Mouse (Mus musculus) fibroblast of lung, adult 2 months (primary cell): ENCODE measurements at regions not wholly inside any gene's neighbourhood (a gene's known extent, or its start where the extent isn't known, plus 50 kb on each side); places are given as distances from the start of the nearest gene placed in this dataset.
"Not testable (repeated sequence)": the region's sequence is repeated elsewhere in the genome, so short reads cannot be mapped to it uniquely, and the experiment has no call there.

ENCODE experiments used
- DNase-seq: peaks from one replicate; pipeline ENCODE4 v3.0.0-alpha.2; 2011; ENCODE audit warnings: low read depth

DNA sequence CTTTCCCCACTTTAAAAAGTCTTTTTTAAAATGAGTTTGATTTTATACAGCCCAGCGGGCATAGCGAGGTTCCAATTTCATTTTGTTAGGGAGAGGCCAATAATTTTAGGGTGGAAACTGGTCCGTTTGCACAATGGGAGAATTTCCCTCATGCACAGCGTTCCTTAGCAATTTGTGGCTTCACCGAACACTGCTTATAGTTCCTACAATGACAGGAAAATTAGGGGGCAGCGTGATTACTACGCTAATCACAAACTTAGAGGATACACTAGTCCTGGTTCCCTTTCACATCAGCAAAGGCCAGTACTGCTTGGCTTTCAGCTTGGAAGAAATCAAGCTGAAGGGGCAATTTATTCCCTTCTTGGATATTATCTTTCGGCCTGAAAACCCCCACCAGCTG is 745.1 kb upstream of the Gm19410 start:
- no peak for DNase-seq

DNA sequence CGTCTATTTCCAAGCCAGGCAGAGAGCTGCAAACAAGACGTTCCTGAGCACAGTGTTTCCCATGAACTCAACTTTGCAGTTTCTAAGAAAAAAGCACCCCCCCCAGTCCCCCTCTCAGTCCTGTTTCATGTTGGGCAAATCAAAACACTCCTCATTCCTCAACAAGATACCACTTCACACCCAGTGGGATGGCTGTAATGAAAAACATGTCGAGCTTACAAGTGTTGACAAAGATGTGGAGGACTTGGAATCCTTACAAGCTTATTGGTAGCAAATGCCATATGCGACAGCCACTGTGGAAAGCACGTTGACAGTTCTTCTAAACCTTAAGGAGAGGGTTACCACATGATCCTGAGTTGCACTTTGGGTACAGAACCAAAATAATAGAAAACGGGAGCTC is 742.9 kb upstream of the Gm19410 start:
- DNase-seq: no peak

DNA sequence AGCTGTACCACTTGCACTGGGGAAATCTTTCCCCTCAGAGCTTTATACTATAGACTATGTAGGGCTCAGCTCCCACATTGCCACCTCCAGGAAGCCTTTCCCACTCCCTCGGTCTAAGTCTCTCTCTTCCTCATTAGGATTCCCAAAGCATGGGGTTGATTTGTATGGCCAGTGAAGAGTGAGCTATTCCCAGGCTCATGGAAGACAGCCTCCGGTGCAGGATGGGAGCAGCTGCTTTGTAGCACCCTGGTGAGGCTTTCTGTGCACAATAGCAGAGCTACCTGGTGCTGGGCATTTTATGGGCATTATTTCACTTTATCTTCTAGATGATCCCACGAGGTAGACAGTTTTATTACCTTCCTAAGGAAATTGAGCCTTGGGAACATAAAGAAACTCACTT is 717.8 kb upstream of the Gm19410 start:
- no peak for DNase-seq

DNA sequence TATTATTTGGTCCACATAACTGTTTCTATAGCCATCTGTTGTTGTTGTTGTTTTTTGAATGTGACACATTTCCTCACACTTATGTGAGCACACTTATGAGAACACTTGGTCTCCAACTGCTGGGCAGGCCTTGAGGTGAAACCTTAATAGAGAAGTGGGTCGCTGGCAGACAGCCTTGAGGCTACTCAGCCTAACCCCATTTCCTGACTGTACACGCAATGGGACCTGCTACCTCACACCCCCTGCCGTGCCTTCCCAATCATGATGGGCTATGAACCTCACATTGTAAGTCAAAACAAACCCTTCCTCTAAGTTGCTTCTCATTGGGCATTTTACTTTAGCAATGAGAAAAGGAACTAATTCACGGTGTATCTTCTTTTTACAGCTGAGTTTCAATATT is 712.1 kb upstream of the Gm19410 start:
- no peak for DNase-seq

DNA sequence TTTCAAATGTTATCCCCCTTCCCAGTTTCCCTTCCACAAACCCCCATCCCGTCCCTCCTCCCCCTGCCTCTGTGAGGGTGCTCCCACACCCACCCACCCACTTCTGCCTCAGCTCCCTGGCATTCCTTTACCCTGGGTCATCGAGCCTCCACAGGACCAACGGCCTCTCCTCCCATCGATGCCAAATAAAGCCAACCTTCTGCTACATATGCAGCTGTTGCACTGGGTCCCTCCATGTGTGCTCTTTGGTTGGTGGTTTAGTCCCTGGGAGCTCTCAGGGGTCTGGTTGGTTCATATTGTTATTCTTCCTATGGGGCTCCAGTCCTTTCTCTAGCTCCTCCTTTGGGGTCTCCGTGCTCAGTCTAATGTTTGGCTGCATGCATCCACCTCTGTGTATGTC is 704.5 kb upstream of the Gm19410 start:
- DNase-seq: no peak

DNA sequence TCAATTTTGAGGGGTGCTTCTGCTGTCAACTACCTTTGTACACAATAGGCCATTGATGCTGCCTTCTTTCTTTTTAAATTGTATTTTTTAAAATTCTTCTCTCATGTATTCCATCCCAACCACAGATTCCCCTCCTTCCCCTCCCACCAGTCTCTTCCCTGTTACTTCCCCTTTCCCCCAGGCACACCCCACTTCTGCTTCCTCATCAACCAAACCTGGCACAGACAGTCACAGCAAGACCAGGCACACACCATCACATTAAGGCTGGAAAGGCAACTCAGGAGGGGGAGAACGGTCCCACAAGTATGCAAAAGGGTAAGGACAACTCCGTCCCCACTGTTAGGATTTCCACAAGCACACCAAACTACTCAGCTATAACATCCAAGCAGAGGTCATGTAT is 697.4 kb upstream of the Gm19410 start:
- no peak for DNase-seq

DNA sequence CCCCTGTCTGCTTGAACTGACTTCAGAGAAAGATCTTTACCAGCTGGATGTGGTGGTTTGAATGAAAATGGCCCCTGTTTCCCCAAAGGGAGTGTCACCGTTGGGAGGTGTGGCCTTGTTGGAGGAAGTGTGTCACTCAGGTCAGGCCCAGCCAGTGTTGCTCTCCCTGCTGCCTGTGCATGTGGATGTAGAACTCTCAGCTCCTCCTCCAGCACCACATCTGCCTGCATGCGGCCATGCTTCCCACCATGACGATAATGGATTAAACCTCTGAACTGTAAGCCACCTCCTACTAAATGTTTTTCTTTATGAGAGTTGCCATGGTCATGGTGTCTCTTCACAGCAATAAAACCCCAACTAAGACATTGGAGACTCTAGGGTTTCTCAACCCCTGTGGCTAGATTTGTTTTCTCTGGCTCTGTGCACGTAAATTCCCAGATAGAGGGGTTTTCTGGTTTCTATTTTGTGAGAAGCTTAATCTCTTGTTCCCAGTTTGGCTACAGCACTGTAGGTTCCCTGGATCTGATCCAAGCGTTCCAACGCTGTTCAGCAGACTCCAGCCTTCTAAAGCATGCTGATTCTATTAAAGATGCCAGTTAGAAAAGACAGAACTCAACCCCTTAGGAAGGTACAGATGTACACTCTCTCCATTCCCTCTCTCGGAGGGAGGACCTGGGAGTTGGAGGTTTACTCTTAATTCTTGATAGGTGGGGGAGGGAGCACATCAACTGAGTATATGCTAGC is 695.2 kb upstream of the Gm19410 start:
- peak; percentile 0 for DNase-seq

DNA sequence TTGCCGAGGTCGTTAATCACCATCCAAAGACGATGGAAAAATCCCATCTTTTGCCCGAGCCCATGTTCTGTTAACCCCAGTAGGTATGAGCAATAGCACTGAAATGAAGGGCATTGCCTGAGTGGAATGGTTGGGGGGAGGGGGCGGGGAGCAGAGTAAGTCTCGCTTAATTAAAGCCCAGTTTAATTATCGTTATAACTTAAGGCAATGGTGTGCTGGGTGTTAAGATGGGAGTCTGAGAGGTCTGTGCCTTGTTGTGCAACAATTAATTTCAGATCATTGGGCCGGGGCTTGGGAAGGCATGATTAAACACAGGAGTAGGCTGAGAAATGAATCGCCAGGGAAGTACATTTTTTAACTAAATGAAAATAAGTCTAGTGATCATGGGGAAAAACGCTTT is 689.6 kb upstream of the Gm19410 start:
- no peak for DNase-seq

DNA sequence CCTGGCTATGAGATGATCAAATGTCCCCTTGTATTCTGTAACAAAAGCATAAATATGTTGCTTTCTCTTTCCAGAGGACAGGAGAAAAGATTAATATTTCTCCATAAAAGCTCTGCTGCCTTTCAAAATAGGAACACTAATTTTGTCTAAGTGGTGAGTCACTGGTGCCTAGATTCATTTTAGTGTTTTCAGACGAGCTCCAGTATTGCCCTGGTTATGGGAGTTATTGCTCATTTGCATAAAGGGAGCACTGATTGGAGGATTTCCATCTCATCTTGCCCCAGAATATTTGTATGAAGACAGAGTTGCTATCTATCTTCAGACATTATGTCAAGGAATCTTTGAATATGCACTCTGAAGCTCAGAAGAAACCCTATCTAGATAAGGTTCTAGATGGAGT is 682.4 kb upstream of the Gm19410 start:
- DNase-seq: no peak

DNA sequence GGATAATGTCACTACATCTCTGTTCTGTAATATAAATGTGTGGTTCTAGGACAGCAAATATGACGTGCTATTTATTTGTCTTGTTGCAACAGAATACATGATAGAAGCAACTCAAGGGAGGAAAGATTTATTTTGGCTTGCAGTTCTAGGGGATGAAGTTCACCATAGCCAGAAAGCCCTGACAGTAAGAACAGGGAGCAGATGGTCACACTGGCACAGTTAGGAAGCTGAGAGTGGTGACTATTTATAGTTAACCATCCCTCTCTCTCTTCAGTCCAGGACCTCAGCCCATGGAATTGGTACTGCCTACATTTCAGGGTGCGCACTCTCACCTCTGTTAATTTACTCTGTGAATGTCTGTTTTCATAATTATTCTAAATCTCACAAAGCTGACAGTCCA is 678.5 kb upstream of the Gm19410 start:
- DNase-seq: no peak

DNA sequence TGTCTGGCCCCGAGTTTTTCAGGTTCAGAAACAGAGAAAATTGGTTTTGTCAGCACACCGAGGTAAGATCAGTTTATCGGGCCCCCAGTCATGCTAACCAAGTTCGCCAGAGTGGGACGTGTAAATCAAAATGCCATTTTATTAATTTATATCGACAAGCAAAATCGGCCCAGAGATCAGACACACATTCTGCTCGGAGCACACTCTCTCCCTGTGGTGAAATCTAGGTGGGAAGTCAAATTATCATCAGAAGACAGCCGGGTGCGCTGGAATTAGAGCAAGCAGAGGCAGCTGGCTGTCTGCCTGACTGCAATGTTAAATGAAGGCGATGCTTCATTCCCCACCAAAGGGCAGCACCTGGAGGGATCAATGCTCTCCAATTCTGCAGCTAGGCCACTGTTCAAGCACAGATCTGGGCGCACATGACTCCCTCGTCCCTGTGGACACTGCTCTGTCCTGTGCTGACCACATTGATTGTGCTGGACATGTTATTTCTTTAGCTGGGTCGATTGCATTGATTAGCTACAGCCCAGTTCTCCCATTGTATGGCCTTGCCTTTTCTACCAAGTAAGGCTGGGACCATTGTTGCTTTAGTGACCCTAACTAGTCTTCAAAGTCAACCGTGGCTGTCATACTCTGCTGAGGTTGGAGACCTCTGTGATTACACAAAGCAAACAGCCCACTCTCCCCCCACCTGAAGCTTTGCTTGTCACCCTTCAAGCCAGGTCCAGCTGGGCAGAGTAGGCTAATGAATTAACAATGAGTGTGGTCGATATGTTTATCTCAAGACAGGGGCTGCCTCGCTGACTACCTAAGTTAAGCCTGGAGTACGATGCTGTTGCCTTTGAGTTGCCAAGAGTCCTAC is 677.0 kb upstream of the Gm19410 start:
- DNase-seq: no peak

DNA sequence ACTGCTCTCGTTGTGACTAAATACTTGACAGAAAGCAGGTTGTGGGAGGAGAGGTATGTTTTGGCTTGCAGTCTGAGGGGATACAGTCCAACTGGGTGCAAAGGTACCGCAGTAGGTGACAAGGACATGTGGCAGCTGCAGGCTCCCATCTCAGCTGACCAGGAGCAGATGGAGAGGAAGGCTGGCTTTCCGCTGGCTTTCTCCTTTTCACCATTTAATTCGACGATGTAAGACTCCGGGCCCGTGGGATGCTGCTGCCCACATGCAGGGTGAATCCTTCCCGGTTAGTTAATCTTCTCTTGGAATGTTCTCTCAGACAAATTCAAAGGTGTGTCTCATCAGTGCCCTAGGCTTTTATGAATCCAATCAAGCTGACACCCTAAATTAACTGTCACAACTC is 676.1 kb upstream of the Gm19410 start:
- no peak for DNase-seq

DNA sequence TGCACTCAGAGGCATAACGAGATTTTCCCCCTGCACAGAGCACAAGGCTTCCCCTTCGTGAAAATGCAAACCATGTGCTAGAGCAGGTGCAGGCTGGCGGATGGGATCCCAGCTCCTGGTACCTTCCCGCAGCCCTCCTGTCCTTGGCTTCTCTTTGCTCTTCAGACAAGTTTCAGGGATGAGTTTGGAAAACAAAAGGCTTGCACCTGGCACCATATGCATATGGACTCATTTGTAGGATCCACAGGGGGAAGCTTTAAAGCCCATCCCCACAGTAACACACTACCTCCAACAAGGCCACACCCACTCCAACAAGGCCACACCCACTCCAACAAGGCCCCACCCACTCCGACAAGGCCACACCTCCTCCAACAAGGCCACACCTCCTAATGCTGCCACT is 663.9 kb upstream of the Gm19410 start:
- no peak for DNase-seq

DNA sequence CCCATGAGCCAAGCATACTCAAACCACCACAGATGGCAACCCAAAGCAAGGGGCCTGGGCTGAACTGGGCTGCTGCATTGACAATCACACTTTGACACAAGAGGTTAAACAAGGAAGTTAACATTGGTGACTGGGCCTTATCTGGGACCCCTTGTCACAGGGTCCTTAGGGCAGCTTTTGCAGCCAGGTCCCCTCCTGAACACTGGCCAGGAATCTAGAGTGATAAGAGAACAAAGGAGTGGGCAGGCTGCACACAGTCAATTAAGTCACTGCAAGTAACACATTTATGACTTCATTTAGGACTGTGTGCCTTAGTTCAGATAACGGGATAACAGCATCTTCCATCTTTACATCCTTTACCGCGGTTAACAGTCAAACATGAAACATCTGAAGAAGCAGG is 663.5 kb upstream of the Gm19410 start:
- not testable (repeated sequence) for DNase-seq

DNA sequence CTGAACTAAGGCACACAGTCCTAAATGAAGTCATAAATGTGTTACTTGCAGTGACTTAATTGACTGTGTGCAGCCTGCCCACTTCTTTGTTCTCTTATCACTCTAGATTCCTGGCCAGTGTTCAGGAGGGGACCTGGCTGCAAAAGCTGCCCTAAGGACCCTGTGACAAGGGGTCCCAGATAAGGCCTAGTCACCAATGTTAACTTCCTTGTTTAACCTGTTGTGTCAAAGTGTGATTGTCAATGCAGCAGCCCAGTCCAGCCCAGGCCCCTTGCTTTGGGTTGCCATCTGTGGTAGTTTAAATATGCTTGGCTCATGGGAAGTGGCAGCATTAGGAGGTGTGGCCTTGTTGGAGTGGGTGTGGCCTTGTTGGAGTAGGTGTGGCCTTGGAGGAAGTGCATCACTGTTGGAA is 661.1 kb upstream of the Gm19410 start:
- DNase-seq: not testable (repeated sequence)

DNA sequence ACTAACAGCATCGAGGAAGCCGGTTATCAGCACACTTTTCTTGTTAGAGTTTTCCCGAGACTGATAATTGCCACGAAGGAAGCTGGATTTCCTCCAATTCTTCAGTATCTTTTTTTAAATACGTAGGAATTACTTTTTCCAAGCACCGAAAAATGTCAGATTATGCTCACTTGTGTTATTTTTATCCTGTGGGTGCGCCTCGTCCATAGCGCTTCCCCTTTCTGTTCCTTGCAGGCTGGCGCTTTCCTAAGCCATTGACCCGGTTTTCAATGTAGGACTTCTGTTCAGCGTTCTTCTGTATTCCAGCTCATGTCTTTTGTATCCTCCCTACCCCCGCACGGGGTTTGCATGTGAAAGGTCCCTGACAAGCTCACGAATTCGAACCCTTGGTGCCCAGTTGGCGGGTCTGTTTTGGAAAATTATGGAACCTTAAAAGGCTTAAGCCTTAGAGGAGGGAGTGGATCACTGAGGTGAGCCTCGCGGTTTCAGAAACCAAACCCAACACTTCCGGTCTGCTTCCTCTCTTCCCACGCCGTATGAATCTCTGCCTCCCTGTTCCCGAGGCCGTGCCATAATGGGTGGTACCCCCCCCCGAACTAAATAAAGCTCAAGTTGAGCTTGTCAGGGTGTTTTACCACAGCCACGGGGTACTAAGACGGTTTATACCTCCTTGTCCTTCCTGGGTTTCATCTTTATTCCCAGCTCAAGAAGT is 655.9 kb upstream of the Gm19410 start:
- DNase-seq: no peak

DNA sequence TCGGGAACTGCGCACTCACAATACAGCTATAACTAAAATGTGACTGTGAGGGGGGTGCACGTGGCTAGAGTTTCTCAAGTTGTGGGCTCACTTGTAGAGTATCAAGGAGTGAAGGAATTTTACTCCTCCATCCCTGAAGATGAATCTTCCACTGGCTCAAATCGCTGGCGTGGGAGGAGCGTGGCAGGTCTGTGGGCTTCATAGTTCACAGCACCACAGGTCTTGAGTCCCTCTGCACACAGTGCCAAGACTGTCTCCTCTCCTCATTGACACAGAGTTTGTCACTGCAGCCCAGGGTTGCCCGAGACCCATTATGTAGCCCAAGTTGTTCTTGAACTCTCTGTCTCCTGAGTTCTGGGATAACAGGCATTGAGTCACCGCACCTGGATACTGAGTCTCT is 655.3 kb upstream of the Gm19410 start:
- DNase-seq: no peak

DNA sequence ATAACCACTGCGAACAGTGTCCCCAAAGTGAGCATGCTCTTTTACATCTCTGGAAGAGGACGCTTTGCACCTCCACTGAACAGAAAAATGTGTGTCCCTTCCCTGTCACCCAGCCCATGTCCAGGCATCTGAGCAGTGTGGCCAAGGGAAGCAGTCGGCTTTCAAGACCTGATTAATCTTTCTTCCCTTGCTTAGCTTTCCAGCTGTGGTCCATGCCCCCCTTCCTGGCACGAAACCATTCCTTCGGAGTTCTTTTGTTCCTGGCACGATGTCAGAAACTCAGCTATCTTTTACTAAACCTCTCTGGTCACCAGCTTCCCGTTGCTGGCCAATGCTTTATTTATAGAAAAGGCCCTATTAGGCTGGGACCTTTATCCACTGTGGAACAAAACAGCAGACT is 654.5 kb upstream of the Gm19410 start:
- DNase-seq: no peak

DNA sequence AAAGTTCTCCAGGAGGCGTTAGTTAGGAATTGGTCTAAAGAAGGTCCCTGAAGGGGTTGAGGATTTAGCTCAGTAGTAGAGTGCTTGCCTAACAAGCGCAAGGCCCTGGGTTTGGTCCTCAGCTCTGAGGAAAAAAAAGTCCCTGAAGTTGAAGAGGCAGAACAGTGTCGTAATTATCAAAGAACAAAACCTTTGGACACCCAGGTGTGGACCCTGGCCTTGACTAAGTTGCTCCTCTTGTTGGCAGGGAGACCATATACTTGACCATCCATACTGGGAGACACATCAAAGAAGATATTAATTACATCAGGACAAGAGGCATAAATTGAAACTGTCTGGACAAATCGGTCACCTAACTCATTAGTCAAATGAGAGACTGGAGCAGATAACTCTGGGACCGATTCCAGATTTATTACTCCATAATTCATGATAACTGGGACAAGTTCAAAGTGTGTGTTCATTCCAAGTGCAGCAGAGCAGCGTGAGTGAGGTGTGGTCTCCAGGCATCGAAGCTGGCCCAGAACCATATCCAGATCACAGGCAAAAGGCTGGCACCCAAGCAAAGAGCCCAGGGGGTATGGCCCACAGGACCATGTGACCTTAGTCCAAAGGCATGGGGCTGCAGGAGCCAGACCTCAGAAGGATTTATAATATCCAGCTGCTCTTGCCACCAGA is 652.9 kb upstream of the Gm19410 start:
- DNase-seq: no peak

DNA sequence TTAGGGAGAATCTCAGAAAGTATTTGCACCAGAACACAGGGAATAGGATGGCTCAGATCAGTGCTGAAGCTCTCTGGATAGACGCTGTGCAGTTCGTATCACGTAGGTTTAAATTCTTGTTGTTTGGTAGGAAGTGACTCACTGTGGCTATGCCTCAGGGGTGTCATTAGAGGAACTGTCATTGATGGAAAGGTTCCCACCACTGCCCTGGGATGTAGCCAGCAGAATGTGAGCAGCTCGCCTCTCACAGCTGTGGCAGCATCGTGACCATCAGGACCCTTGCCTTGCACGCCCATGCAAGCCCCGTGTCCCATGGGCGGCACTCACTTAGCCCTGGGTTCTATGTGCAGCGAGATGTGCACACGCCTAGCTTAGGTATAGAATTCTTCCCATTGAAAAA is 651.6 kb upstream of the Gm19410 start:
- DNase-seq: no peak

DNA sequence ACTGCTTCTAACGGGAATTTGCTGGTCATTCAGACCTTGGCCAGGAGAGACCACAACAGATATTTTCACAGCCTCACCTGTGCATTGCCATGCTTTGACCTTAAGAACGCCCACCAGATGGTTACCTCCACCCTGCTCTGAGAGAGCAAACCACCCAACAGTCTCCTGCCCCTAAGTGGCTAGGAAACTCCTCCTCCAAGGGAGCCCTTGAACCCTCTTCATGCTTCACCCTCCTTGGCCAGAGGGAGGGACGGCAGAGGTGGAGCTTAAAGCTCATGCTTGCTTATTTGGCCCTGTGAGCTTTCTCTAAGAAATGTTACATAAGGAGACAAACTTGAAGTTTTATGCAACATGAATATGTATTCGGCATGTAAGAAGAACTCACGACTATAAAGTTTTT is 645.0 kb upstream of the Gm19410 start:
- no peak for DNase-seq

DNA sequence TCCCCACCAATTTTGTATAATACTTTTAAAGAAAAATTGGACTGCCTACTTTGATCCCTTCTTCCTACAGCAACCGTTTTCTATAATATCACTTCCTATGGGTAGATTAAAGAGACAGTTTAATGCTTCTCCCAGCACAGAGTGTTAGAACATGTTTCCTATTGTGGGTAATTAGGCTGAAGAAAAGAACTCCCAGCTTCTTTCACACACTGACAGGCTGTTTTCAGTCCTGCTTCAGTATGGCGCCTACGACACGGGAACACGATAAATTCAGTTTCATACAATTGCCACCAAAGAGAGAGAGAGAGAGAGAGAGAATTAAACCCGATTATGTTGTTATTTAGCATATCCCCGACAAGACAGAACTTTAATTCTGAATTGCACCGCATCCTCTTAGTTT is 644.5 kb upstream of the Gm19410 start:
- no peak for DNase-seq
